Mouse (Mus musculus) NIH3T3 (cell line): Measurements from ENCODE around the gene Trit1.

Experiments used
- DNase-seq: peaks from one replicate; pipeline ENCODE4 v3.0.0-alpha.2; 2012; ENCODE audit warnings: low read depth

The Trit1 gene

DNA sequence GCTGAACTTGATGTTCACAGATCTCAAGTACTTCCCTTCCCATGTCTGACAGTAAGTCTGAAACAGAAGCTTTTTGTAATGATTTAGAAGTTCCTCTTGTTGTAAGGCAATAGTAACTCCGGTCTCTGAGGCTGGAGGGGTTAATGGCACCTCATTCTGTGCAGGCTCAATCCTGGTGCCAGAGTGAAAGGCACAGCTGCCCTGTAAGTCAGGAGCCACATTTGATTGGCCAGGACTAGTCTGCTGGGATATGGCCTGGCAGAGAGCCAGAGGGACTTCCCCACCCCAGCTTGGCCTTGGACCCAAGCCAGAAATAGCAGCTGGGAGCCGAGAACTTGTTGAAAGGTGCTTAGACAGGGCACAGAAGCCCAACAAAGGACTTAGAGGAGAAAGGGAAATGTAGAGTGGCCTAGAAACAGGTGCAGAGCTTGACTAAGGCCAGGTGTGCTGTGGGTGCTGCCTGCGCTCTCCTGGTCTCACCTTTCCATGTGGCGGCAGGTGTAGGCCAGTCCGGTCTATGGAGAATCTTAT is 34.3 kb downstream of the Trit1 start:
- peak; percentile 73 for DNase-seq

DNA sequence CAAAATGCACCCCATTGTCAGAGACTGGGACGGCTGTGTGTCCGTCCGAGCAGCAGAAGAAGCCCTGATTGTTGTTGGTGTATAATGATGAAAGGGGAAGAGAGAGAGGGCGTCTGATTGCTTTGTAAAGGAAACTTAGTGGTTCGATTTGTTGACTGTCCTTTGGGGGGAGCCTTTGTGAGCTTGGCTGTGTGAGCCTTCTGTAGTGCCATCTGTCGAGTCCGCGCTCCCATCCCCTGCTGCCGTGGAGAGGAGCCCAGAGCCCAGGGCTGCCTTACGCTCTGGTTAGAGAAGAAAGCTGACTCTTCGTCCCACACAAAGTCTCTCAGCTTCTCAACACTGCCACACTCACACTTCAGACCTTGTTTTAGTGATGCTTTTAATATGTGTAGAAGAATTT is 36.8 kb downstream of the Trit1 start:
- no peak for DNase-seq

DNA sequence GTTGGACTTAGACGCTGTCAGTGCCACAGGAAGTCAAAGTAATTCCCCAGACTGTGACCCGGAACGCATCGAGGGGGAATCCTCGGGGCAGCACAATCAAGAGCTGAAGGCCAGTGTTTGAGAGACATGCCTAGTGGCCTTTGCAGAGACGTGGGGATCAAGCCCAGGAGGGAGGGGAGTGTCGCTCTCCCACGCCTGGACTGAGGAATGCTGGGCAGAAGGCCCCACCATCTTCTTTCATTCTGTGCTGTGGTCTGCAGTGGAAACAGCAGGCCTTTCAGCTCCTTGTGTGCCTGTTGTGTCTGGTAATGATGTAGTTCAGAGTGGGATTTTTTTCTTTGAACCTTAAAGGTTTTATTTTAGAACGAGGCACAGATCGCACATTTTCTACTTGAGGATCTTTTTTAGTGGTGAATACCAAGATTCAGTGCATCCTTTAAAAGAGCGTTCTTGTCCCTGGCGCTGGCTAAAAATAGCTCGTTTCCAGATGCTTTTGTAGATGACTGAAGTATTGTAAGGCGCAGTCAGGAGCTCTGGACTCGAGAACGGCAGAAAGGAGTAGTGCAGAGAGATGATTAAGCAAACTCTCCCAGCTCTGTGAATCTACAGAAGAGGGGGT is 37.9 kb downstream of the Trit1 start:
- DNase-seq, result no peak

DNA sequence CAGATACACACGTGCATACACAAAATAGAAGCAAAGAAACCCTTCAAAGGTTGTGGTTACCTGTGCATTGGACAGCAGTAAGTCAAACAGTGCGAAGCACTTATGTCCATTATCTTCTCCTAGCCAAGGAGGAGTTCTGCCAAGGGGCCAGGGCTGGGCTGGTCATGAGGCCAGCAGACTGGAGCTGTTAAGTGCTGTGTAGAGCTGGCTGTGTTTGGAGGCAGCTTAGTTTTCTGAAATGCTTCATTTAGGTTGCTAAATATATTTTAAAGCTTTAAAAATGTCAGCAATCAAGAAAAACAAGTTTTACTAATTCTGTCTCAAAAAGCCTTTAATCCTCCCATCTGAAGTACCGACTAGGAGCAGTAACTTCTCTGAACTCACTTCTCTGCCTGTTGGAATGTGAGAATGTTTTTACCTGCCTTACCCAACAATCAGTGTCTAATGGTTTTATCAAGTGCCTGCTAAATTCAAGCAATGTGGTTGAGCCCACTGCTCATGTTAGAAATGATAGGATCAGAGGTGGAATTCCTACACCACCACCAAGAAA is 40.2 kb downstream of the Trit1 start:
- no peak for DNase-seq

DNA sequence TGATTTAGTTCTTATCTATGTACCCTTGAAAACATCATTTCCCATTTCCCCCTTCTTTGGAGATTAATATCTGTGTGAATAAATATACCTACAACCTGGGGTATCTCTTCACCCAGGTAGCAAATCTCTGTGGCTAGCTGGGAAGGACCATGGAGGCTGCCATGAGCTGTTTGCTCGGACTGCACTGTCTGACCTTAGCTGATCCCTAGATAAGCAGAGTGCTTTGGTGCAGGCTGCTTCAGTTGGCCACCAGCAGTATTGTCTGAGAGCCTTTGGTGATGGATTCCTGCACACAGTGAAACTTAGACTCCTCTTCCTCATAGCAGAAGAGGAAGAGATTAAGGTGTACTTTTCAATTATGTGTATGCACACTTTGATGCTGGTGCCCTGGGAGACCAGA is 41.6 kb downstream of the Trit1 start:
- DNase-seq, result no peak

DNA sequence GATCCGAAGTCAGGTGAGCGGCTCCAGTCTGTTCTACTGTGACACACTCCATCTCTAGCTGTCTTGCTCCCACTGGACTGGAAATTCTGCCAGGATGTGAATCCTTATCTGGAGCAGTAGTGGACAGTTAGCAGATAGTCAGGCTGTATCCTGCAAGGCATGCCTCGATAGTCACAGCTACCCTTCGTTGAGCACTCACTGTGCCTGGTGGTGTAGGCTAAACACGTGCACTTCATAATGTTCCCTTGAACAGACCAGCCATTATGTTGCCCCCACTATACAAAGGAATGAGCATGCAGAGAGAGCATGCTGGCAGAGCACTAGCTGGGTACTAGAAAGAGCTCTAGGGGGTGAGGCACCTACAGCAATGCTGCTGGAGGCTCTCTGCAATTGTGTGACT is 45.3 kb downstream of the Trit1 start:
- DNase-seq, result no peak

DNA sequence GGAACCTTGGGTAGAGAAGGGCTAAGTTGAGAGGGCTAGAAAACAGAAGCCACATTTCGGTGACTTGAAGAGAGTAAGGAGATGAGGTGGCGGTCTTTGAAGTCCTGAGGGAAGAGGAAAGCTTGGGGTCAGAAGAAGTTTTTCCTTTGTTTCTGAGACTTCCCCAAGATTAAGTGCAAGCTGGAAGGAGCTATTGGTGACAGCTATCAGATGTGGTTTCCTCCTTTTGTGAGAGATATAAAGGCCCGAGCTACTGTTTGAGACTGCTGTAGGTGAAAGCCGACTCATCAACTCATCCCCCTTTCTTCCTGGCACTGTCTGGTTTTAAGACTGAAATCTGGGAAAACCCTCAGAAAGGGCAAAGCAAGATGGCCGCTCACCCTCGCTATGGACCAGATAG is 52.2 kb downstream of the Trit1 start:
- no peak for DNase-seq

DNA sequence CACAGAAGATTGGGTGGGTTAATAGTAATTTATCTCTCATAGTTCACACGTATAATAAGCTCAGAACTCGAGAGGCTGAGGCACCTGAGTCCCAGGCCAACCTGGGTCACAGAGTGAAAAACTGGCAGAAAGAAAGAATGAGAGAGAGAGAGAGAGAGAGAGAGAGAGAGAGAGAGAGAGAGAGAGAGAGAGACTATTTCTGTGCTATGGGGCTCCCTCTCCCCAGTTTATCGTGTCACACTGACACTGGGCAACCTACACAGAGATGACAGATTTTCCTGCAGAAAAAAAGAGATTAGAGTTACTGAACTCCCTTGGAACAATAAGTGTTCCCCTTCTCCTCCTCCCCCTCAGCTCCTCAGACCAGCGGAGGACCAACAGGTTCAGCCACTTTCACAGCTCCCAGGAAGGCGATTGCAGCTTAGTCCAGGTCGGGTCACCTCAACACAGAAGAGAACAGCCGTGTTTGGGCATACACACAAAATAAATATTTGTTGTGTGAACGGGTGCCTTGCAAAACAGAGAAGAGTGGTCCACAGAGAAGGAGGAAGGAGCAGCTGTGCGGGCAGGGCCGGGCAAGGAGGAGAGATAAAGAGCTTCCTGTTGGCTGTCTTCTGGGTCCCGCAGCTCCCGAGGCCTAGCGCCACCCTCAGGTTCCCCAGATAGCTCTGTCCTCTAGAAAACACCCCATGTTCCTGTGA is 55.0 kb downstream of the Trit1 start:
- peak; percentile 63 for DNase-seq

DNA sequence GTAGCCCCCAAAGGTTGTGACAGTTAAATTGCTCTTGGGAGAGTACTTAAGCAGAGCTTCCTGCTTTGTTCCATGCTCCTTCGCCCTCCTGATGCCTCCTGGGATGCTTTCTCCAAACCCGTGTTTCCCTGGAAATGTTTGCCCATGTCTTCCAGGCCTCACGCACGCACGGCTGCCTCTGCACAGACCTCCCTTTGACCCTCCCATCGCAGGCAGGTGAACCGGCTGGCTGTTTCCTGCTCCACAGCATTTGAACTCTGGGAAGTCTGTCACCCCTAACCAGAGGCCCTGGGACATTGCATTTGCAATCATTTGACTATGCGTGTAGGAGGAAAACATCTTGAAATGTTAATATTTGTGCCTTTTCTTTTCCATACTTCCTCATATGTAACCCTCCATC is 60.5 kb downstream of the Trit1 start:
- DNase-seq, result no peak

DNA sequence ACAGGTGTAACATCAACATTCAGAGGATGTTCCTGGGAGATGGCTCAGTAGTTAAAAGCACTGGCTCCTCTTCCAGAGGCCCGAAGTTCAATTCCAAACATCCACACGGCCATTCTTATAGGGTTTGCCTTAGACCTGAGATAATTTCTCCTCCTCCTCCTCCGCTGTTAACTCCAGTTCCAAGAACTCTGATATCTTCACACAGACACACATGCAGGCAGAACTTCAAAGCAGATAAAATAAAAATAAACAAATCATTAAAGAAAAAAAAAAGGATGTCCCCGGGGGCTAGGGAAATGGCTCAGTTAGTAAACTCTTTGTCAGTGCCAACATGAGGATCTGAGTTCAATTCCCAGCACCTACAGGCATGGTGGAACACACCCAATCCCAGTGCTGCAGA is 61.8 kb downstream of the Trit1 start:
- DNase-seq, result no peak

DNA sequence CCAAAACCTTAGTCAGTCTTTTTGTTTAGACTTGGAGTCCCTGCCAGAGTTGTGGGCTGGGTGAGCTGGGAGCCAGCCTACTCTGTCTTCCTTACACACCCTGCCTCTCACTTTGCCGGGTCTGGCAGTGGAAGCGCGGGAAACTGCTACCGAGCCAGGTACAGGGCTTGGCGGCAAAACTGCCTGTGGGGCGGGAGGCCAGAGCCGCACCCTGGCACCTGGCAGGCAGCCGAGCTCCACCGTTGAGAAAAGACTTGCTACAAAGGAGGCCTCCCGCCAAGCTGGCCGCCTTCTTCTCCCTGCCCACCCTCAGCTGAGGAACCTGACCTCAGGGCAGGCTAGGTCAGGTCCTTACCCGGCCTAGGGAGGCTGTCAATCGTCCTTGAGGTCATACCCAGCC is 64.4 kb downstream of the Trit1 start:
- DNase-seq, result peak; percentile 49

DNA sequence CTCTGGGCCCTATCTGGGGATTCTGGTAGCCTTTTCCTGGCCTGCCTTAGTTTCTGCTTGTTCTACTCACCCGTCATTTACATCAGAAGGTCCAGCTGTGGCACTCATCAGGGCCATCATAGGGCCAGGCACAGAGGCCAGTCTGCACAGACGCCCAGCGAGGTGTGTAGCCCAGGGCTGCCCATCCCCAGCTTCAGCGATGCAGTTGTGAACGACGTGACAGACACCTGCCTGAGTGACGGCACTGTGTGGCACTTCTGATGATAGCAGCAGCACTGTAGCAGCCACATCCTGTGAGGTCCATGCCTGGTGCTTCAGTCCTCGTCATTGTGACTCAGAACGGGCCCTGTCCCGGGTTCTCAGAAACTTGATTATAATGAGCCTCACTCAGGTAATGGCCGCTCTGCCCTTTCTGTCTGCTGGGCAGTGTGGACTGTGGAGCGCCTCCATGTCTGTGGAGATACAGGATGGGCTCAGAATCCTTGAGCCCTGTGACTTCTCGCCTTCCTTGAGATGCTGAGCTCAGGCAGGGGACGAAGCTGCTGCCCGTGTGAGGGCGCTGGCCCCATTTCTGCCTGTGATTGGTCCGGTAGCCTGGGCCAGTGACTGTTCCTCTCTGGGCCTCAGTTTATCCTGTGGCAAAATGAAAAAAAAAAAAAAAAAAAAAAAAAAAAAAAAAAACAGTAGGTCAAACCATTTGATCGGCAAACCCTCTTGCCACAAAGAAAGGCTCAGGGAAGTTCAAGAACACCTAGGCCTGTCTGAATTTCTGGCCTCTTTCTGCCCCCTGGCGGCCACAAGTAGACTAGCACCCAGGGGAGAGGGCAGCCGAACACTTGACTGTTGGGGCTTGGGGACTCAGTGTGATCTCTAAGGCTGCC is 66.1 kb downstream of the Trit1 start:
- DNase-seq, result peak; percentile 82

DNA sequence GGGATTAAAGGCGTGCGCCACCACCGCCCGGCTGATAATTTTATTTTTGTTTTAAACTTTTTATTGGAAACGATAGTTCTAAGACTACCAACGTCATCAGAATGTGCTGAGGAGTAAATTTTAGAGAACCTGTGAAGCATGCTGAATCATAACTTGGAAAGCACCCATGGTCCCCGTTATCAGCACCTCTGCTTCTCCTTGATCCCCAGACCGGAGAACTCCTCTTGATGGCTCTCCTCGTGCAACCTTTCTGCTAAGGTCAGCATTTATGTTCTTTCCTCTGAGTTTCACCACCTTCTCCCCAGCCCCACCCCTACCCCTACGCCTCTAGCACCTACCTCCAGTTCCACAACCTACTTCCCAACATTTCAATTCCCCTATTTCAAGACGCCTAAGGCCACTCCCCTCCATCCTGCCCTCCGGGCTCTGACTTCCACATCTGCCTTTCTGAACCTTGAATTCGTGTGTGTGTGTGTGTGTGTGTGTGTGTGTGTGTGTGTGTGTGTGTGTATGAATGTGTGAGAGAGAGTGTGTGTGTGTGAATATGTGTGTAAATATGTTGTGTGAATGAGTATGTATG is 67.0 kb downstream of the Trit1 start:
- DNase-seq, result no peak

DNA sequence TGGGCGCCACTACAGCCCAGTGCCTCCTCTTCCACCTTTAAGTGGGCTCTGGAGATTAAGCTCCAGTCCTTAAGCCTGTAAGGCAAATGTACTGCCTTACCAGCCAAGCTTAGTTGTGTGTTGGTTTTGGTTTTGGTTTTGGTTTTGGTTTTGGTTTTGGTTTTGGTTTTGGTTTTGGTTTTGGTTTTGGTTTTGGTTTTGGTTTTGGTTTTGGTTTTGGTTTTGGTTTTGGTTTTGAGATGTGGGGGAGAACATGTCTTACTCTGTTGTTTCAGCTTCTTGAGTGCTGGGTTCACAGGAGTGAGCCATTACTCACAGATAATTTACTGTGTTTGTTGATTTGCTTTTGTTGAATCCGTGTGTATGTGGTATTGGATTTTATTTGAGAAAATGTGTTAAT is 68.9 kb downstream of the Trit1 start:
- DNase-seq, result no peak

DNA sequence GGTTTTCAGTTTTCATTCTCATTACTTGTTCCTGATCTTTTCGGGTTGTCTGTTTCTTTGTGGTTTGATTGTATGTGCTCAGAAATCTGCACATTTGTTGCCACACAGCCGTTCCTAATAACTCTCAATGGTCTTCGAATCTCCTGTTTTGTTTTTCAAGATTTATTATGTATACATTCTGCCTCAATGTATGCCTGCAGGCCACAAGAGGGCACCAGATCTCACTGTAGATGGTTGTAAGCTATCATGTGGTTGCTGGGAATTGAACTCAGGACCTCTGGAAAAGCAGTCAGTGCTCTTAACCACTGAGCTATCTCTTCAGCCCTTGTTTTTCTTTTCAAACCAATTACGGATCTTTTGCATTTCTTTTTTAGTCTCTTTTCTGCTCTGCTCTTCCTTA is 70.0 kb downstream of the Trit1 start:
- no peak for DNase-seq

DNA sequence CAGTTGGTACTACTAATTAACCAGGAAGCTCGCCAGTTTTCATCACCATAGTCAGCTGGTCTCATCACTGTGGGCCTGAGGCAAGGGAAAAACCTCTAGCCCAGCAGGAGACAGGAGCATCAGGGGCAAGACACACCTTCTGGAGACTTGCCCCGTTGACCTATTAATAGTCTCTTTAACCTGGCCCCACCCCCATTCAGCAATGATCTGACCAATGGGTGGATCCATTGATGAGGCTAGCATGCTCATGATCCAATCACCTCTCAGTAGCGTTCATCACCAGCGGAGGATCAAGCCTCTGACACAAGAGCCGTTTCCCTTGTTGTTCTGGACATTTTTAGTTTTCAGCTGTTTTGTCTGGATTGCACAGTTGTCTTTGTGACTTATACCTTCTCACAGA is 76.2 kb downstream of the Trit1 start:
- DNase-seq, result no peak

DNA sequence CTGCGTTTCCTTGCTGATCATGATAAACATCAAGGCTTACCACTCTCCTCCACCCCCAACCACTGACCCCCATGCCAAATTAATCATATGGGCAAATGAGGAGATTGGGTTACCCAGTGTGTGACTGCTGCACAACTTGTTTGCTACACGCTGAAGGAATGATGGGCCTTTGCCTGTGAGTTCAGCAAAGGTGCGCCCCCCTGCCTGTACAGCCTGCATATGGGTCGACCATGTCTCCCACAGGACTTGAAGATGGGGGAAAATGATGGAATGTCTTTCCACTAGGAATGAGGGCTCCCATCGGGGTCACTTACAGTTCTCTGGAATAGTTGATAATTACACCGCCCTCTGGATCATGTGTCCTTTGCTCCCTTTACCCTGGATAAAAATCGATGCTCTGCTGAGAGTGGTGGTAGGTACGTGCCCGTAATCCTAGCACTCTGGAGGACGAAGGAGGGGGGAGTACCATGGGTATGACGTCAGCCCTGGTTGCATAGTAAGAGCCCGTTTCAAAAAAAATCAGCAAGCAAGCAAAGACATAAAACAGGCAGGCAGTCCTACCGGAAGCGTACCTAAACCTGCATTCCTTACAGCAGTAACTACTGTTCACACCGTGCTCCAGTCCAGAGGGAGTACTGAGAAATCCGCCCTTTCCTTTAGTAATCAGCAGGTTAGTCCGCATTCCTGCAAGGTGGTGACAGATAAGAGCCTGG is 76.8 kb downstream of the Trit1 start:
- DNase-seq, result no peak

DNA sequence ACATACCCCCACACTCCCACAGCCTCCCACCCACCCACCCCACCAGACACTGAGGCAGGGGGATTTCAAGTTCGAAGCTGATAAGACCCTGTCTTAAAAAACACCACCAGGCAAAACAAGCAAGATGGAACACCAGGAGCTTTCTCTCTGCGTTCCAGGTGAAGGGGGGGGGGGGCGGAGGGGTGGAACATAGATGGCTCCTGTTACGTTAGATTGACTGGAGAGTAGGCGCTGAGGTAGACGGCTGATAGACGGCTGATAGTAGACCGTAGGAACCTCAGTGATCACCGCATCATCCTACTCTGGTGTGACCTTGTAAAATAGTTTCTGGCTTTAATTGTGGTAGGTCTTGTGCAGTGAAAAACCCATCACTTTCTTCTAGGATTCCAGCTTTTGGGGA is 77.5 kb downstream of the Trit1 start:
- DNase-seq, result no peak
